Mouse (Mus musculus) cerebellum, adult 11-12 months (tissue): Measurements from ENCODE around the gene Sox2.

Experiments used
- DNase-seq: peaks from one replicate; pipeline ENCODE4 v3.0.0; 2022

Sox2 gene

GRCm38 (mm10) chr3:34646169-34646568 lies 4.0 kb upstream of the Sox2 start:
- DNase-seq, result no peak

- DNase-seq, result no peak
These were observed 2.5 kb upstream of the Sox2 start for GRCm38 (mm10) chr3:34647688-34648087.

DNA sequence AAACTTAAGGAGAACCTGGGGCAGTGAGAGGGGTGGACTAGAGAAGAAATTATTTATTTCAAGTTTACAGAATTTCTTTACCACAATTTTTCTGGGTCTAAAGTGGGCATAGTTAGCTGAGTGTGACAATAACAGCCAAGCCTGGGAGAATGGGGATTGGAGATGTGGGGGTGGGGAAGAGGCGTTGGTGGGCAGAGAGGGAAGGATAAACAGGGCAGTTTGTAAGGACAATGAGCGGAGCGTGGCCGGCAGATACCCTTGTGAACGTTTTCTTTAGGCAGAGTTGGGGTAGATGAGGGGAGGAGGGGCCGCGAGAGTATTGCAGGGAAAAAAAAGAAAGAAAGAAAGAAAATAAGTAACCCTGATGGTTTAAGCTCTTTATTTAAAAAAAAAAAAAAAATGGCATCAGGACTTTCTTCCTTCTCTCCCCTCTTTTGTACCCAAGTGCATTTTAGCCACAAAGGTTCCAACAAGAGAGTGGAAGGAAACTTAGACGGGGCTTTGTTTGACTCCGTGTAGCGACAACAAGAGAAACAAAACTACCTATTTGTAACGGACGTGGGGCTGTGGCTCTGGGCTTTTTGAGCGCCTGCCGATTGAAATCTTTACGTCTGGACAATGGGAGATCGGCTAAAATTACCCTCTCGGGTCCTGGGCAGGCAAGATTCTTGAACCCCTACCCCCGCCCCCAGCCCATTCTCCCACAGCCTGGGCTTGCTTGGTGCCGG lies 1.9 kb upstream of the Sox2 start:
- no peak for DNase-seq

DNA sequence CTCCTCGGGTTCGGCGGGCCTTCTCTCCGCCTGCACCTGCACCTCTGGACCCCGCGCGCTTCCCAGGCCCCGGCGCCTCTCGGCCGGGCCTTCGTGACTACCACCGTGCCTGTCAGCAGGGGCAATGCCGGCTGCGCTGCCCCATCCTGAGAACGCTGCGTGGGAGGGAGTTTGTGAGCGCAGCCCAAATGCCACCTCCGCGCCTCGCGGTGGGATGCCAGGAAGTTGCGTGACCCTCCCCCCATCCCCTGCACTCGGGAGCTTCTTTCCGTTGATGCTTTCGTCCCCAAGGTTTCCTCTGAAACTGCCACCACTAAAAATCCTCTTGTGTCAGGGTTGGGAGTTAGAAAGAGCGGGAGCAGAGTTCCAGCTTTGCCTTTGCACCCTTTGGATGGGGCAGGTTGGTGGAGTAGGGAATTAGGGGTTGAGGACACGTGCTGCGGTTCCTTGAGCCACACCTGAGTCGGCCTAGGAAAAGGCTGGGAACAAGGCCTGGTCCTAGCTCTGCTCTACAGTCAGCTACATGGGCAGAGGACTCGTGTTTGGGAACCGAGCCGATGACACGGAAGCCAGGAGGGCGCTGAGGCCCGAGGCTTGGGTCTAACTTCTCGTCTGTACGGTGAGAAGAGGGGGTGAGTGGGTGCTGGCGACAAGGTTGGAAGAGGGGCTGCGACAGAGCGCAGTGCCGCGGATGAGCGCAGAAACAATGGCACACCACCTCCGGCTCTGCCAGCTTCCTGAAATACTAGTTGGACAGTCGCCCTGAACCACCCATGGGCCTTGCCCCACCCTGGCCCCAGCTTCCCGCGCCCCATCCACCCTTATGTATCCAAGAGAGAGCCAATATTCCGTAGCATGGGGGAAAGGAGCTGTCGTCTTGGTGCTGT lies 1.1 kb upstream of the Sox2 start:
- no peak for DNase-seq

DNA sequence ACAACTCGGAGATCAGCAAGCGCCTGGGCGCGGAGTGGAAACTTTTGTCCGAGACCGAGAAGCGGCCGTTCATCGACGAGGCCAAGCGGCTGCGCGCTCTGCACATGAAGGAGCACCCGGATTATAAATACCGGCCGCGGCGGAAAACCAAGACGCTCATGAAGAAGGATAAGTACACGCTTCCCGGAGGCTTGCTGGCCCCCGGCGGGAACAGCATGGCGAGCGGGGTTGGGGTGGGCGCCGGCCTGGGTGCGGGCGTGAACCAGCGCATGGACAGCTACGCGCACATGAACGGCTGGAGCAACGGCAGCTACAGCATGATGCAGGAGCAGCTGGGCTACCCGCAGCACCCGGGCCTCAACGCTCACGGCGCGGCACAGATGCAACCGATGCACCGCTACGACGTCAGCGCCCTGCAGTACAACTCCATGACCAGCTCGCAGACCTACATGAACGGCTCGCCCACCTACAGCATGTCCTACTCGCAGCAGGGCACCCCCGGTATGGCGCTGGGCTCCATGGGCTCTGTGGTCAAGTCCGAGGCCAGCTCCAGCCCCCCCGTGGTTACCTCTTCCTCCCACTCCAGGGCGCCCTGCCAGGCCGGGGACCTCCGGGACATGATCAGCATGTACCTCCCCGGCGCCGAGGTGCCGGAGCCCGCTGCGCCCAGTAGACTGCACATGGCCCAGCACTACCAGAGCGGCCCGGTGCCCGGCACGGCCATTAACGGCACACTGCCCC lies 586 bp downstream of the Sox2 start:
- DNase-seq, result no peak

DNA sequence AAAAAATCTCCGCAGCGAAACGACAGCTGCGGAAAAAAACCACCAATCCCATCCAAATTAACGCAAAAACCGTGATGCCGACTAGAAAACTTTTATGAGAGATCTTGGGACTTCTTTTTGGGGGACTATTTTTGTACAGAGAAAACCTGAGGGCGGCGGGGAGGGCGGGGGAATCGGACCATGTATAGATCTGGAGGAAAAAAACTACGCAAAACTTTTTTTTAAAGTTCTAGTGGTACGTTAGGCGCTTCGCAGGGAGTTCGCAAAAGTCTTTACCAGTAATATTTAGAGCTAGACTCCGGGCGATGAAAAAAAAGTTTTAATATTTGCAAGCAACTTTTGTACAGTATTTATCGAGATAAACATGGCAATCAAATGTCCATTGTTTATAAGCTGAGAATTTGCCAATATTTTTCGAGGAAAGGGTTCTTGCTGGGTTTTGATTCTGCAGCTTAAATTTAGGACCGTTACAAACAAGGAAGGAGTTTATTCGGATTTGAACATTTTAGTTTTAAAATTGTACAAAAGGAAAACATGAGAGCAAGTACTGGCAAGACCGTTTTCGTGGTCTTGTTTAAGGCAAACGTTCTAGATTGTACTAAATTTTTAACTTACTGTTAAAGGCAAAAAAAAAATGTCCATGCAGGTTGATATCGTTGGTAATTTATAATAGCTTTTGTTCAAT lies 1.4 kb downstream of the Sox2 start:
- DNase-seq, result no peak

GRCm38 (mm10) chr3:34652616-34653015 lies 2.4 kb downstream of the Sox2 start:
- no peak for DNase-seq

DNA sequence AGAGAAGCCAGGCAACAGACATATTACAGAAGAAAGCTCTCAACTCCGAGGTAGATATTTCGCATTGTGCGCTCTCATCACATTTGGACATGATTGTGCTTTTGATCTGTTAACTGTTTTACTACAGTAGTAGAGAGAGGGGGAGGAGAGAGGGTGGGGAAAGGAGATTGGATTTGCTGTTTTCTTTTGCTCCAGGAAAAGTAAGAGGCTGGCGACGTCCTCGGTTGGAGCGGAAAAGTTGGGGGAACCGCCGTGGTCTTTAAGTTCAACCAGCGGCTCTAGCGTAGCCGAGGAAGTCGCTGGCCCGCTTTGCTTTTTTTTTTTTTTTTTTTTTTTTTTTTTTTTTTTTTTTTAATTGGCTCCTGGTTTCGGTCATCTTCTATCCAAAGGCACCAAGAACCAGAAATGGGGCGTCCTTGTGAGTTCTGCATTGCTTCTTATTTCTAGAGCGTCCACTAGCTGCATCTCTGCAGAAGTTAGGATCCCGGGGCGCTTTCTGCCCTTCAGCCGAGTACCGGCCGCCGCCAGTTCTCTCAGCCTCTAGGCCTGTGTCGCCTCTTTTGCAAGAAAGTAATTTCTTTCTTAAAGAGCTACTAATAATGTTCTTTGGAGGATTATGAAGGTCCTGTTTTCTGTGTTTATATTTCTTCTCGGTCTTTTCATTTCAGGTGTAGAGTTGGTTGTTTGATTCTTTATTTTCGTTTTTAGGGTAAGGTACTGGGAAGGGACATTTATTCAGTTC lies 3.2 kb downstream of the Sox2 start:
- no peak for DNase-seq

- DNase-seq, result no peak
These were observed 3.8 kb downstream of the Sox2 start for GRCm38 (mm10) chr3:34653977-34654500.

GRCm38 (mm10) chr3:34654781-34655180 lies 4.6 kb downstream of the Sox2 start:
- no peak for DNase-seq

DNA sequence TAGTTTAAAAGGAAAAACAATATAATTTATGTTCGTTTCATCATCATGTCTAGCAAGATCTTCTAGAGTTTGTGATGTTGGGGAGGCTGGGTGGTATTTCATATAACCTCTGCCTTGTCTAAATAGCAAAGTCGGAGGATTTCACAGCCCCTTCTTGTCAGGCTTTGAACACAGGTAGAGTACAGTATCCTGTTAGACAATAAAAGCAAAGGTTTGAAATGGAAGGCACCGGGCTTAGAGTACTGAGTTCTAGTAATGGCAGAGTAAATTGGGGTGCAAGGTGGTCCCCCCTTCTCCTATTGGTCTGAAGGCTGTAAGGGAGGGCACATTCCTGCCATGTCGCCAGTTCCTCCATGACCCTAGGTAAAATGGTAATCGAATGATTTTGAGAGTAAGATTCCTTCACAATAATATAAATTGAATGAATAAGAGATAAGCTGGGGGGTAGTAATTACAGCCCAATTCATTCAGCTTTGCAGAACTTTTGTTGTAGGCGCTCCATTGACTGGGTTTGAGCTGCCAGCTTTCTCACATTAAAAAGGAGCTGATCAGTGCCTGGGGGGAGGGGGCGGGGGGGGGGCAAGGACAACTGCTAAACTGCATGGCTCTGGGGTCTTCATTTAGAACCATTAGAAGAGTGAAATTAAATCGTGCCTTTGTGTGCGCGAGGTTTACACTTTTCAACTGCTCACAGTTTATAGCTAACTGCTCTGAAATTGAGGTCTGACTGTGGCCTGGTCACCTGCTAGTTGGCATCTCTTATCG lies 5.3 kb downstream of the Sox2 start:
- no peak for DNase-seq

- DNase-seq, result no peak
These were observed 5.9 kb downstream of the Sox2 start for GRCm38 (mm10) chr3:34656153-34656552.

DNA sequence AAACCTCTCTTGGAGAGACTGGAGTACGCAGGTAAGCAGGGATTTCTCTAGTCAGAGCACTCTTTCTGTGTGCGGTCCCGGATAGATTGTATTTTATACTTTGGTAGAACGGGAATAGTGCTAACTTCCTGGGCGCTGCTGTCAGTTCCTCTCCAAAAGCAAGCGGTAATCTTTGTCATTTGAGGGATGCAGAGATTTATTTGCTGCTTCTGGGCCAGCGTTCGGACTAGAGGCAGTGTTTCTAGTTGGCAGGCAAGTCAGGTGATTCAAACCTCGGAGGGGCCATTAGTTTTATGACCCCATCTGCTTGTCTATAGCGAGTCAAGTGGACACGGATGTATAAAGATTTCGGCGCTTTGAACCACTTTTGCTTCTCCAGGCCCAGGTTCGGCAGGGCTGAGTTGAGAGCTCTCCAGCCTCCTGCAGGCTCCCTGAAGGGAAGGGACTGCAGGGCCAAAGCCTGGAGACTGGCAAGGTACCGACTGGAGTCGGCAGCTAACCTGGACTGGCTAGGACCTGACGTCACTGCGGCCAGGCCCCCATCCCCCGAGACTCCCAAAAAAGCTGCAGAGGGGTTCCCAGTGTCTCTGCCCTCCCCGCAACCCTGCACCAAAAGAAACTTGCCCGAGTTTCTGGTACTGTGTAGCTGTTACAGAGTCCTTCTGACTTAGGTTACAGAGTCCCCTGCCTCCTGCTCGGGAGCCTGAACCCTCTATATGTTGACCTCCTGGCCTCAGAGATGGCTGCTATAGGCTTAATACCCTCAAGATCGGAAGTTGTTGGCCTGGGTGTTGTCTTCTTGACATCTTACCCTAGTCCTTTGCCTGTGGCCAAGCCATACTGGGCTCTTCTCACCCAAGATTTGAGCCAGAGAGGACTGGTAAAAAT lies 6.9 kb downstream of the Sox2 start:
- DNase-seq, result no peak

DNA sequence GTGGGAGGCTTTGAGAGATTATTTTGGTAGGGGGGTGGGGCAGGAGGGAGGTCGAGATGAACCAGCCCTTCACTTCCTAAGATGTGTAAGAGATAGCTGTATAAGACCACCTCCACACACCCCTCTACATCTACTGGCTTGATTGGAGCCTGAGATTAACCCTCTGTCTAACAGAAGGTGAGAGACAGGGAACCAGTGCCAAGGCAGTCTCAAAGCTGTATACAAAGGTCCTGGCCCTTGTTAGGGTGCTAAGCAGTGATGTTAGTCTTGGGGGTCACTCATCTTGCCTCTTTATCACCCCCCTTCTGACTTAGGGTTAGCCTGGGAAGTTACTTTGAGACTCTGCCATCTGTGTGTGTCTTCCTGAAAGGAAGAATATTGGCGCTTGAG lies 7.5 kb downstream of the Sox2 start:
- no peak for DNase-seq

GRCm38 (mm10) chr3:34658241-34658965 lies 8.2 kb downstream of the Sox2 start:
- no peak for DNase-seq

- DNase-seq, result no peak
These were observed 8.8 kb downstream of the Sox2 start for GRCm38 (mm10) chr3:34658966-34659535.

DNA sequence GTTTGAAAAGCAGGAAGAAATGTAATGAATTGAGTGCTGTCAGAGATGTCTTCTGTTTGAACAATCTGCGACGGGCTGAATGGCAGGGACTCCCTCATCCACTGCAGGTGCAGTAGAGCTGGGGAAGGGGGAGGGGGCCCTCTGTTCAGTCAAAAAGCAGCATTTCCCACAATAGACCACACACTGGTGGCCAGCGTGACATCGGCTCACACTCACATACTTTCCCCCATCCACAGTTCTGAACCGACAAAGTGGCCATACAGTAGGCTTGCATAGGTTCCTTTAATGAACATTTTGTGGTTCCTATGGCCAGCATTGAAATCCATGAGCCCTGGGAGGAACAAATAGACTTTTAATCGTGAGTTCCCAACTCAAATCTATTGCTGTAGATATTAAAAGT lies 9.7 kb downstream of the Sox2 start:
- DNase-seq, result no peak

GRCm38 (mm10) chr3:34660542-34661290 lies 10.5 kb downstream of the Sox2 start:
- no peak for DNase-seq
